Mouse (Mus musculus) C2C12 (cell line): ENCODE data around the gene Akap6.

Experiments
- CEBPB ChIP-seq: IDR thresholded peaks from one replicate; pipeline ENCODE4 v1.6.1; 2011; ENCODE audit warnings: low read depth, mild to moderate bottlenecking, control low read depth, moderate library complexity
- CTCF ChIP-seq: IDR thresholded peaks from one replicate; pipeline ENCODE4 v1.5.1; 2011; ENCODE audit not compliant: control insufficient read depth, insufficient read depth, insufficient read length
- FOSL1 ChIP-seq: IDR thresholded peaks from one replicate; pipeline ENCODE4 v1.8.0; 2011; ENCODE audit warnings: mild to moderate bottlenecking, low read length; ENCODE audit not compliant: poor library complexity, insufficient read depth, severe bottlenecking
- MAX ChIP-seq: IDR thresholded peaks from one replicate; pipeline ENCODE4 v1.6.1; 2011; ENCODE audit warnings: mild to moderate bottlenecking, control low read depth
- MYOD1 ChIP-seq: IDR thresholded peaks from one replicate; pipeline ENCODE4 v1.6.1; 2011; ENCODE audit warnings: low read depth; ENCODE audit not compliant: control insufficient read depth, insufficient read length
- MYOG ChIP-seq: IDR thresholded peaks from one replicate; pipeline ENCODE4 v1.6.1; 2011; ENCODE audit not compliant: control insufficient read depth, insufficient read length; ENCODE audit errors: extremely low read depth
- USF1 ChIP-seq: IDR thresholded peaks from one replicate; pipeline ENCODE4 v1.6.1; 2011; ENCODE audit warnings: low read depth, mild to moderate bottlenecking, control low read depth, moderate library complexity

DNA sequence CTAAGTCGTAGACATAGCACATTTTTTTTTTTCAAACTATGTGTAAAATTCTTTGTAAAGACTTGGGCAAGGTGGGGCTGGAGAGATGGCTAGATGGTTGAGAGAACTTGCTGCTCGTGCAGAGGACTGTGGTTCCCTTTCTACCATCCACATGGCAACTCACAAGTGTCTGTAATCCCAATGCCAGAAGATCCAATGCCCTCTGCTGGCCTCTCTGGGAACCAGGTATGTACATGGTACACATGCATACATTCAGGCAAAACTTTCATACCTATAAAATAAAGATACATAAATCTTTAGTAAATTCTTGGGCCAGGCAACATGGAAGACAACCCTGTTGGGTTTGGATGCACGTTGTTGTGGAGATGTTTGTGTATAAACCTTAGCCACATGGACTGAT is 107.1 kb downstream of the Akap6 start:
- TF ChIP-seq CTCF, result no peak
- no peak for TF ChIP-seq USF1
- TF ChIP-seq MAX, result no peak
- no peak for TF ChIP-seq MYOG
- no peak for TF ChIP-seq CEBPB
- TF ChIP-seq MYOD1, result no peak
- no peak for TF ChIP-seq FOSL1
